Mouse (Mus musculus) 416B (cell line): Measurements from ENCODE around the gene Boc.
"Not testable (repeated sequence)": the region's sequence is repeated elsewhere in the genome, so short reads cannot be mapped to it uniquely, and the experiment has no call there.

Experiments
- DNase-seq: peaks from one replicate; pipeline ENCODE4 v3.0.0; 2011; ENCODE audit warnings: low read depth

The Boc gene

GRCm38 (mm10) chr16:44491051-44491450, 67.6 kb downstream of the Boc start:
- no peak for DNase-seq

GRCm38 (mm10) chr16:44487194-44487593, 71.5 kb downstream of the Boc start:
- no peak for DNase-seq

GRCm38 (mm10) chr16:44486612-44487011, 72.1 kb downstream of the Boc start:
- DNase-seq: peak; percentile 30

GRCm38 (mm10) chr16:44485691-44486090, 73.0 kb downstream of the Boc start:
- DNase-seq: no peak

GRCm38 (mm10) chr16:44484831-44485230, 73.9 kb downstream of the Boc start:
- peak; percentile 41 for DNase-seq

GRCm38 (mm10) chr16:44484079-44484478, 74.6 kb downstream of the Boc start:
- peak; percentile 73 for DNase-seq

GRCm38 (mm10) chr16:44481599-44482593, 76.8 kb downstream of the Boc start:
- DNase-seq: no peak

GRCm38 (mm10) chr16:44480616-44481015, 78.1 kb downstream of the Boc start:
- DNase-seq: peak; percentile 38

- no peak for DNase-seq
Observed at GRCm38 (mm10) chr16:44479852-44480251, 78.8 kb downstream of the Boc start.

- DNase-seq: no peak
Observed at GRCm38 (mm10) chr16:44478767-44479166, 79.9 kb downstream of the Boc start.

GRCm38 (mm10) chr16:44475682-44476375, 82.9 kb downstream of the Boc start:
- no peak for DNase-seq

- DNase-seq: no peak
Observed at GRCm38 (mm10) chr16:44475281-44475680, 83.4 kb downstream of the Boc start.

- DNase-seq: no peak
Observed at GRCm38 (mm10) chr16:44460922-44461321, 97.8 kb downstream of the Boc start.

GRCm38 (mm10) chr16:44458826-44459225, 99.9 kb downstream of the Boc start:
- DNase-seq: no peak

- DNase-seq: peak; percentile 79
Observed at GRCm38 (mm10) chr16:44457858-44458257, 100.8 kb downstream of the Boc start.

GRCm38 (mm10) chr16:44441913-44442312, 116.8 kb downstream of the Boc start:
- DNase-seq: not testable (repeated sequence)

- peak; percentile 55 for DNase-seq
Observed at GRCm38 (mm10) chr16:44435481-44435880, 123.2 kb downstream of the Boc start.
